ENCODE assay signal across 26 mouse cellular contexts in genomic region chr9:115318621-115319375, GRCm38 (mm10). TPM values are rescaled to one million over a fixed set of nuclear protein-coding genes. Genes with fewer than 3 reads are reported as not detected.
DNase-seq lines count a peak whose midpoint lies in the region; ATAC-seq and TF ChIP-seq lines count a peak whose summit lies in the region.
"Had no signal": no experiment of that assay in that cellular context is flagged by ENCODE, and none has a peak within 500 bp of the region (broad histone marks: within the 10 kb centered on the region; RNA-seq: fewer than 3 reads in every experiment).

No protein-coding gene starts in this region.

- peak; percentile 35 for DNase-seq in kidney, adult 18-20 months
- DNase-seq in kidney, postnatal 4 days = no peak
- peak; percentile 17 for DNase-seq in liver, adult 2 months (ENCODE audit: extremely low read depth, low read depth, low spot score)
- DNase-seq in R1 (ENCODE audit: low read depth, low spot score) = peak; percentile 67
- DNase-seq in midbrain, embryonic 14.5 days = no peak
- no peak for DNase-seq in cerebellum, postnatal 36 days
- DNase-seq: adrenal gland, postnatal 25 days; B cell, adult 2 months; cerebellum, adult 8-10 months; lung, adult 2 months; right cerebral cortex, adult 18-20 months; right cerebral cortex, postnatal 4 days had no signal

- H3K4me2 ChIP-seq in liver, embryonic 12.5 days = no peak overlapping the region
- H3K4me2 ChIP-seq in midbrain, embryonic 14.5 days (ENCODE audit: low read length) = no peak overlapping the region
- H3K4me2 ChIP-seq: embryonic facial prominence, embryonic 15.5 days; heart, embryonic 11.5 days; hindbrain, embryonic 12.5 days; liver, embryonic 11.5 days; neural tube, embryonic 13.5 days; stomach, embryonic 15.5 days had no signal

- no peaks in the 10 kb centered on the region for H3K79me2 ChIP-seq in liver, adult 2 months (ENCODE audit: control insufficient read depth, insufficient read depth, low read length)

- TF ChIP-seq POLR2A in liver, adult 2 months (IDR thresholded peaks at IDR 0.05; ENCODE audit: extremely low read depth, insufficient read depth, low read length) = no peak

- no peak overlapping the region for H3K4me3 ChIP-seq in liver, adult 2 months (ENCODE audit: insufficient read depth, low read depth, low read length)
- H3K4me3 ChIP-seq in liver, embryonic 12.5 days = no peak overlapping the region
- no peak overlapping the region for H3K4me3 ChIP-seq in E14TG2a.4 (replicated peaks; ENCODE audit: low read length)
- H3K4me3 ChIP-seq in midbrain, embryonic 14.5 days (replicated peaks; ENCODE audit: low read depth, low read length) = no peak overlapping the region
- H3K4me3 ChIP-seq: embryonic facial prominence, embryonic 15.5 days; hindbrain, embryonic 12.5 days; limb, embryonic 10.5 days; myocyte; neural tube, embryonic 13.5 days; stomach, embryonic 15.5 days had no signal

- TF ChIP-seq CTCF in liver, adult 2 months (IDR thresholded peaks at IDR 0.05; ENCODE audit: low read depth, low read length) = no peak
- 0 out of 2 replicates have a peak, but pooled peaks have one; percentile 9 for TF ChIP-seq CTCF in E14TG2a.4 (conservative IDR thresholded peaks at IDR 0.05; ENCODE audit: low read length)

- H3K9me3 ChIP-seq in liver, embryonic 12.5 days (replicated peaks) = peaks cover 4% of the 10 kb centered on the region
- peaks cover 5% of the 10 kb centered on the region for H3K9me3 ChIP-seq in E14TG2a.4 (ENCODE audit: low read length)
- H3K9me3 ChIP-seq in midbrain, embryonic 14.5 days (ENCODE audit: control insufficient read depth, low read length) = no peaks in the 10 kb centered on the region
- H3K9me3 ChIP-seq: hindbrain, embryonic 12.5 days; limb, embryonic 10.5 days; stomach, embryonic 15.5 days had no signal

- H3K27me3 ChIP-seq in liver, adult 2 months (ENCODE audit: control insufficient read depth, insufficient read depth, low read length) = no peaks in the 10 kb centered on the region
- no peaks in the 10 kb centered on the region for H3K27me3 ChIP-seq in liver, embryonic 12.5 days (replicated peaks)
- no peaks in the 10 kb centered on the region for H3K27me3 ChIP-seq in E14TG2a.4 (ENCODE audit: insufficient read depth, low read length)
- no peaks in the 10 kb centered on the region for H3K27me3 ChIP-seq in midbrain, embryonic 14.5 days (ENCODE audit: control insufficient read depth, insufficient read depth, low read length)
- H3K27me3 ChIP-seq: CH12.LX; embryonic facial prominence, embryonic 15.5 days; hindbrain, embryonic 12.5 days; neural tube, embryonic 13.5 days; stomach, embryonic 15.5 days had no signal

- 79% methylated on average over 6 of the region's 6 CpGs for WGBS in liver, adult 2 months
- WGBS in liver, embryonic 12.5 days (ENCODE audit: insufficient replicate concordance) = 76% methylated on average over 6 of the region's 6 CpGs
- 85% methylated on average over 6 of the region's 6 CpGs for WGBS in midbrain, embryonic 14.5 days

- ATAC-seq in liver, embryonic 12.5 days = no peak
- no peak for ATAC-seq in midbrain, embryonic 14.5 days (ENCODE audit: low FRiP score, low TSS enrichment)
- ATAC-seq: forebrain, embryonic 14.5 days; midbrain, embryonic 16.5 days had no signal

- H3K9ac ChIP-seq in liver, adult 2 months (ENCODE audit: low read depth, low read length) = no peak overlapping the region
- H3K9ac ChIP-seq in liver, embryonic 12.5 days = no peak overlapping the region
- H3K9ac ChIP-seq in midbrain, embryonic 14.5 days (replicated peaks; ENCODE audit: low read length) = no peak overlapping the region
- H3K9ac ChIP-seq: embryonic facial prominence, embryonic 15.5 days; hindbrain, embryonic 12.5 days; neural tube, embryonic 13.5 days; stomach, embryonic 15.5 days had no signal

- H3K4me1 ChIP-seq in liver, adult 2 months (ENCODE audit: control insufficient read depth, insufficient read depth, low read length) = no peaks in the 10 kb centered on the region
- peaks cover 17% of the 10 kb centered on the region for H3K4me1 ChIP-seq in liver, embryonic 12.5 days
- peaks cover 18% of the 10 kb centered on the region for H3K4me1 ChIP-seq in E14TG2a.4 (replicated peaks; ENCODE audit: low read depth, low read length)
- H3K4me1 ChIP-seq in midbrain, embryonic 14.5 days (ENCODE audit: control insufficient read depth, insufficient read depth, low read length) = 0 out of 2 replicates have a peak, but pooled peaks cover 5% of the 10 kb centered on the region
- H3K4me1 ChIP-seq: embryonic facial prominence, embryonic 15.5 days; stomach, embryonic 15.5 days had no signal

- H3K36me3 ChIP-seq in liver, adult 2 months (ENCODE audit: control insufficient read depth, insufficient read depth, low read length) = no peaks in the 10 kb centered on the region
- no peaks in the 10 kb centered on the region for H3K36me3 ChIP-seq in liver, embryonic 12.5 days
- no peaks in the 10 kb centered on the region for H3K36me3 ChIP-seq in E14TG2a.4 (ENCODE audit: insufficient read depth, low read length)
- no peaks in the 10 kb centered on the region for H3K36me3 ChIP-seq in midbrain, embryonic 14.5 days (ENCODE audit: control insufficient read depth, insufficient read depth, low read length)
- H3K36me3 ChIP-seq: embryonic facial prominence, embryonic 15.5 days; hindbrain, embryonic 12.5 days; limb, embryonic 10.5 days; neural tube, embryonic 13.5 days; stomach, embryonic 15.5 days had no signal

- H3K27ac ChIP-seq in liver, adult 2 months (replicated peaks; ENCODE audit: insufficient read depth, low read depth, low read length) = no peak overlapping the region
- H3K27ac ChIP-seq in liver, embryonic 12.5 days = no peak overlapping the region
- no peak overlapping the region for H3K27ac ChIP-seq in midbrain, embryonic 14.5 days (replicated peaks; ENCODE audit: low read depth, low read length)
- H3K27ac ChIP-seq: hindbrain, embryonic 12.5 days; limb, embryonic 10.5 days; macrophage; neural tube, embryonic 13.5 days; stomach, embryonic 15.5 days had no signal

RNA-seq across cellular contexts. Expression of gene Stt3b, which starts 8.6 kb away (rescaled TPM):
- total RNA-seq in liver, adult 2 months (2014; rRNA removed) = 60.5 and 73.4 TPM in 2 replicates
- 28.2 and 33.8 TPM in 2 replicates for polyA plus RNA-seq in liver, adult 2 months (2012; rRNA removed)
- polyA plus RNA-seq in liver, embryonic 12.5 days (2016; fragmentation: Nextera tagmentation; extraction: Ambion mirVana) = 102 and 106 TPM in 2 replicates
- 66.4 and 101 TPM in 2 replicates for polyA plus RNA-seq in midbrain, embryonic 14.5 days (2014; fragmentation: Nextera tagmentation; extraction: Ambion mirVana)

Comparison
In these comparisons a context has a peak if more than half of its experiments do, and no peak if none do; other contexts are left out.
1. DNase-seq: peak in kidney, adult 18-20 months (single experiment), liver, adult 2 months (single experiment) and R1 (single experiment); none in kidney, postnatal 4 days (0 of 2), midbrain, embryonic 14.5 days (single experiment) and cerebellum, postnatal 36 days (0 of 2).